Mouse (Mus musculus): ENCODE measurements around the gene Fbln5. TPM values are rescaled to one million over a fixed set of nuclear protein-coding genes. Genes with fewer than 3 reads are reported as not detected.
A peak's percentile ranks its signal among the peaks of the same experiment; 100 is the strongest.

The Fbln5 gene
- 66.9 and 77.1 TPM in 2 replicates for polyA plus RNA-seq (2014; fragmentation: Nextera tagmentation; extraction: Ambion mirVana)

DNA sequence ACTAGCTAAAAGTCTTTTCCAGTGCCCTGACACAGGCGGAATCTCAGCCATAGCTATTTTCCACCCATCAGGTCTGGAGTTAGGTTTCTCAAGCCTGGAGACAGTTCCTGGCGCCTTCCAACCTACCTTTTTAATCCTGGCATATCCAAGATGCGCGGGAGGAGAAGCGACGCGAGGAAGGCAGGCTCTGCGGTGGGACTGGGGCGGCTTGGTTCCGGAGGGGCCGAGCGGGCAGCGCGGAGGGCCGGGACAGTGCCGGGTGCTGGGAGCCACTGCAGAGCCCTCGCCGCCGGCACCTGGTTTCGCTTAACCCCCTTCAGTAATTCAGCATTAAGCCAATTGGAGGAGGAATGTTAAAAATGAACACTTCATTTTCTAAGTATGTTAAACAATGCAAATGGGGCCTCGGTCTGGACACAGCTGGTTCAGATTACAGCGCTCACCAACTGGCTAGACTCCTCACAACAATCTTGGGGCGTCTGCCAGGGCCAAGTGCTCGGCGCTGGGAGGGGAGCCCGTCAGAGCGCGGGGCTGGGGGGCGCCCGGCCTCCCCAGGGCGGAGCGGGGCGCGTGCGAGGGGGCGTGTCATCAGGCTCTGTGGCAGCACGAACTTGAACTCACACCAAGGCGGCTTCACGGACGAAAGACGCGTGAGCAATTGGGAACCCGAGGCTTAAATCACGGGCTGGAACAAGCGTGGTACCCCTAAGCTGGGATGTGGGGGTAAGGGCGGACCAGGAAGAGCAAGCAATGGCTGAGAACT lies at the start of gene Fbln5:
Fbln5 (minus strand) TSS at position 448 of the 763 bp plus-strand sequence.
- Histone ChIP-seq H3K4me3 (ENCODE audit: low read depth, low read length) (peak within 1 kb of the TSS; percentile 50), H3K9me3 (ENCODE audit: low read depth, low read length) (no peaks in the 10 kb centered on the region), H3K4me1 (ENCODE audit: insufficient read depth) (0 out of 2 replicates have a peak, but pooled peaks cover 9% of the 10 kb centered on the region), H3K27ac (ENCODE audit: low read depth) (peak within 1 kb of the TSS; percentile 87), H3K36me3 (ENCODE audit: insufficient read depth) (no peaks in the 10 kb centered on the region), H3K27me3 (ENCODE audit: insufficient read depth, low read length) (no peaks in the 10 kb centered on the region), H3K9ac (peak within 1 kb of the TSS; percentile 58), H3K4me2 (peak within 1 kb of the TSS; percentile 93)
- no peak for TF ChIP-seq CTCF (IDR thresholded peaks at IDR 0.05; ENCODE audit: low read depth)
- ATAC-seq (ENCODE audit: insufficient read depth) (peak; percentile 93), DNase-seq (peak; percentile 85)
- WGBS = under 1% methylated on average over 46 of the region's 46 CpGs

DNA sequence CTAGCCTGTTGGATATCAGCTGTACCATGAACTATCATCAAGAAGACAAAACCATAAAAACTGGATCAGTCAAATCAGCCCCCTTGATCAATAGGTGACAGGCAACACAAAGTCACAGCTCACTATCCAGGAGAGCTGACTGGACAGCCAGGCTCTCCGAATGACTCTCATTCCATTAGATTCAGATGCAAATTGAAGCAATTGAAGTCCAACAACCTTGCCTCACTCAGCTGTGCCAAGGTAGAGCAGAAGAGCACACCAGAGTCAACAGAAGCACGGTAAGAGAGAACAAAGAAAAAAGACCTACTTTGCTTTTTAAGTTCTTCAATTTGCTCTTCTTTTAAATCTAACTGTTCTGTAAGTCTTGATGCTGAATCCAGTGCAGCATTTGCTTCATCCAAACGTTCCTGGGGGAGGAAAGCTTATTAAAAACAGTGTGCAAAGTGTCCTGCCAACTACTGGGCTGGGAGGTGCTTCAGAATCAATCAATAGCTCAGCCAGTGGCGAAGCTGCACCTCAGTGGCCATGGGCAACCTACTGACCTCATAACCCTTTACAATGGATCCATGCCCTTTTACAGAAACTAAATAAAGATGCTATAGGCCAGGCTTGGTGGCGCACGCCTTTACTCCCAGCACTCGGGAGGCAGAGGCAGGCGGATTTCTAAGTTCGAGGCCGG lies 43.6 kb upstream of the Fbln5 start:
- H3K4me1 ChIP-seq (ENCODE audit: insufficient read depth) = no peaks in the 10 kb centered on the region
- no peak for ATAC-seq (ENCODE audit: insufficient read depth)
- DNase-seq = no peak
- H3K4me3 ChIP-seq (ENCODE audit: low read depth, low read length) = no peak overlapping the region
- peaks cover 27% of the 10 kb centered on the region for H3K36me3 ChIP-seq (ENCODE audit: insufficient read depth)
- no peak overlapping the region for H3K27ac ChIP-seq (ENCODE audit: low read depth)
- H3K27me3 ChIP-seq (ENCODE audit: insufficient read depth, low read length) = no peaks in the 10 kb centered on the region
- 87% methylated on average over 10 of the region's 10 CpGs for WGBS
- H3K9me3 ChIP-seq (ENCODE audit: low read depth, low read length) = no peaks in the 10 kb centered on the region
- H3K4me2 ChIP-seq = no peak overlapping the region
- no peak for TF ChIP-seq CTCF (IDR thresholded peaks at IDR 0.05; ENCODE audit: low read depth)
- no peak overlapping the region for H3K9ac ChIP-seq

DNA sequence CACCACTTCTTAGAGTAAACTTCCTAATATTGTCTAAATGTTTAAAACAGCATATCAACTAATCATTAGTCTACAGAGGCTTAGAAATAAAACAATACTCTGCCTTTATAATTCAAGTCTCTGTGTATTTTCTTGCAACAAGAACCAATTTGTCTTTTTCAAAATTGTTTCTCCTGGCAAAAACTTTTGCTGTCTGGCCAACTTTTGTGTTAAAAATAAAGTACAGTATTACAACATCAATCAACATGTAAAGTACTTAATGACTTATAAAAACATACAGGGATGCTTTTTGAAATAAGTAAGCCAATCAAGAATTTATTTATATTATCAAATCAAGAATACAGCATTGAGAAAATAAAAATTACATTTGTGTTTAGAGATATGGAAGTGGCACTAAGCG lies 41.4 kb upstream of the Fbln5 start:
- no peak for ATAC-seq (ENCODE audit: insufficient read depth)

DNA sequence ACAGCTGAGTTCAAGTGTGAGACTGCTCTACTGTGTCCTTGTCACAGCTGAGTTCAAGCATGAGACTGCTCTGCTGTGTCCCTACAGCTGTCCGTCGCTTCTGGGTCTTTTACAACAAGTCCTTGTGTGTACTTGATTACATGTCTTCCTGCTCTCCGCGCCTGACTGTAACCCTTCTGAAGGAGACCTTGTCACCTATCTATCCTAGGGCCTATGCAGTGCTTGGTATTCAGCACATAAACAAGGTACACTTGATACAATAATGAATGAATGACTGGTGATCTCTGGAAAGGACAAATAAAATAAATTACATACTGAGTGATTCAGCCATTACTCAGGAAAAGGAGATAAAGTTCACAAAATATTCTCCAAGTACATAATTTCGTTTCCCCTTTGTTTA lies 39.2 kb upstream of the Fbln5 start:
- no peak for ATAC-seq (ENCODE audit: insufficient read depth)
- H3K4me1 ChIP-seq (ENCODE audit: insufficient read depth) = no peaks in the 10 kb centered on the region
- no peak overlapping the region for H3K4me3 ChIP-seq (ENCODE audit: low read depth, low read length)
- peaks cover 25% of the 10 kb centered on the region for H3K36me3 ChIP-seq (ENCODE audit: insufficient read depth)
- DNase-seq = no peak
- no peak overlapping the region for H3K4me2 ChIP-seq
- H3K9me3 ChIP-seq (ENCODE audit: low read depth, low read length) = no peaks in the 10 kb centered on the region
- H3K9ac ChIP-seq = no peak overlapping the region
- 85% methylated on average over 5 of the region's 5 CpGs for WGBS
- H3K27ac ChIP-seq (ENCODE audit: low read depth) = no peak overlapping the region
- no peak for TF ChIP-seq CTCF (IDR thresholded peaks at IDR 0.05; ENCODE audit: low read depth)
- H3K27me3 ChIP-seq (ENCODE audit: insufficient read depth, low read length) = no peaks in the 10 kb centered on the region

More for the DNA sequence above, 41.4 kb upstream of the Fbln5 start:
- no peak for TF ChIP-seq CTCF (IDR thresholded peaks at IDR 0.05; ENCODE audit: low read depth)
- WGBS = 81% methylated on average over 1 of the region's 1 CpGs
- Histone ChIP-seq H3K4me2 (no peak overlapping the region), H3K27ac (ENCODE audit: low read depth) (no peak overlapping the region), H3K4me3 (ENCODE audit: low read depth, low read length) (no peak overlapping the region), H3K36me3 (ENCODE audit: insufficient read depth) (peaks cover 21% of the 10 kb centered on the region), H3K4me1 (ENCODE audit: insufficient read depth) (no peaks in the 10 kb centered on the region), H3K9me3 (ENCODE audit: low read depth, low read length) (no peaks in the 10 kb centered on the region), H3K9ac (no peak overlapping the region), H3K27me3 (ENCODE audit: insufficient read depth, low read length) (no peaks in the 10 kb centered on the region)
- no peak for DNase-seq

DNA sequence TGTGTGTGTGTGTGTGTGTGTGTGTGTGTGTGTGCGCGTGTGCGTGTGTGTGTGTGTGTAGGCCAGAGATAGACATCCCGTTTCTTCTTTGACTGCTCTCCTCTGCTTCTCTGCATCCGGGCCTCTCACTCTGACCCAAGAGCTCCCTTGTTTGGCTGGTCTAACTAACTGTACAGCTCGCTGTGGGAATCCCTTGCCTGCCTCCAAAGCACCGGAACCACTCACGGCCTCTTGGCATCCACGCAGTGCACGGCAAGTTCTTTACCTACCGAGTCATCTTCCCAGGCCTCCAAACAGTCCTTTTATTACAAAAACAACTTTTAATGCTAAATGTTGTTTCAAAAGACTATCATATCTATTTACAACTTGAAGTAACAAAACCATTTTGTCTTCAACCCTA lies 35.5 kb upstream of the Fbln5 start:
- WGBS = 92% methylated on average over 11 of the region's 11 CpGs
- ATAC-seq (ENCODE audit: insufficient read depth) = no peak

DNA sequence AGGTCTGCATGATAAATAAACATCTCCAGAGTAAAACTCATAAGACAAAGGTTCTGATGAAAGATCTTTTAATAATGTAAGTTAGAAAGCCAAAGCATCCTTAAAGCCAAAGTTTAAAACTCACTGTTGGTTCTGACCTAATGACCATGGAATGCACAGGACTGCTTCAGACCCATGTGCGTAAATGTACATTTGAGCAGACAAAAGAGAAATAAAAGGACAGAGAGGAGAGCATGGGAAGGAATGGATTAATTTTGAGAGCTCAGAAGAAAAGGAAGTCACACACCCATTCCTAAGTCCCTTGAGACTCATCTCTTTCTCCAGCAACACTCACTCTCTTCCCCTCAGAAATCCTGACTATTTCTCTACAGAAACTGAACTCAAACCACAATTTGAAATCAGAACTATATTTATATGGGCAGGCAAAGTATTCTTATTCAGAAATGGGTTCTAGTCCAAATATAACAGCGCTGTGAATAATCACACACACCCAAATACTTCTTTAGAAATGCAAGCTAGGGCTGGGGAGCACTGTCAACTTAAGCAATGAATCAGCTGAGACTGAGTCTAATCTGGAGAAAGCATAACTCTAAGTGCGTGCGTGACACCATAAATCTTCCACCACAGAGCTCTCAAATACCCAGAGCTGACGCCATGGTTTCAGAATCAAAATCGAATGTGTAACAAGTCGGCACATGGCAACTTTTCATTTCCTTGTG lies 33.1 kb upstream of the Fbln5 start:
- 63% methylated on average over 7 of the region's 7 CpGs for WGBS
- 0 out of 2 replicates have a peak, but pooled peaks cover 5% of the 10 kb centered on the region for H3K36me3 ChIP-seq (ENCODE audit: insufficient read depth)
- H3K9ac ChIP-seq = no peak overlapping the region
- ATAC-seq (ENCODE audit: insufficient read depth) (peak; percentile 60; the same call in 1 of the 2 replicates), DNase-seq (no peak)
- H3K27ac ChIP-seq (ENCODE audit: low read depth) = peak overlapping the region; percentile 24; the same call in 1 of the 2 replicates
- no peaks in the 10 kb centered on the region for H3K27me3 ChIP-seq (ENCODE audit: insufficient read depth, low read length)
- TF ChIP-seq CTCF (IDR thresholded peaks at IDR 0.05; ENCODE audit: low read depth) = no peak
- H3K4me1 ChIP-seq (ENCODE audit: insufficient read depth) = no peaks in the 10 kb centered on the region
- no peaks in the 10 kb centered on the region for H3K9me3 ChIP-seq (ENCODE audit: low read depth, low read length)
- H3K4me3 ChIP-seq (ENCODE audit: low read depth, low read length) = no peak overlapping the region
- no peak overlapping the region for H3K4me2 ChIP-seq

More for the DNA sequence above, 35.5 kb upstream of the Fbln5 start:
- Histone ChIP-seq H3K9ac (no peak overlapping the region), H3K9me3 (ENCODE audit: low read depth, low read length) (no peaks in the 10 kb centered on the region), H3K27me3 (ENCODE audit: insufficient read depth, low read length) (no peaks in the 10 kb centered on the region), H3K4me2 (no peak overlapping the region), H3K27ac (ENCODE audit: low read depth) (no peak overlapping the region), H3K4me3 (ENCODE audit: low read depth, low read length) (no peak overlapping the region), H3K36me3 (ENCODE audit: insufficient read depth) (0 out of 2 replicates have a peak, but pooled peaks cover 5% of the 10 kb centered on the region), H3K4me1 (ENCODE audit: insufficient read depth) (no peaks in the 10 kb centered on the region)
- TF ChIP-seq CTCF (IDR thresholded peaks at IDR 0.05; ENCODE audit: low read depth) = no peak
- no peak for DNase-seq

Data from lung, embryonic 14.5 days (tissue).